ENCODE assay signal across 8 mouse cellular contexts in genomic region chr11:96943746-96944304, GRCm38 (mm10). TPM values are rescaled to one million over a fixed set of nuclear protein-coding genes. Genes with fewer than 3 reads are reported as not detected.
DNase-seq lines count a peak whose midpoint lies in the region; ATAC-seq and TF ChIP-seq lines count a peak whose summit lies in the region.

Pnpo (minus strand) TSS chr11:96943986.

- WGBS in forebrain, embryonic 15.5 days = under 1% methylated on average over 29 of the region's 29 CpGs
- whole genome bisulfite sequencing in lung, adult 2 months = 1% methylated on average over 29 of the region's 29 CpGs

- peak within 1 kb of the TSS; percentile 60 for H3K9ac ChIP-seq in forebrain, embryonic 15.5 days (replicated peaks)

- no peaks in the 10 kb centered on the region for H3K27me3 ChIP-seq in forebrain, embryonic 15.5 days

- H3K9me3 ChIP-seq in forebrain, embryonic 15.5 days = no peaks in the 10 kb centered on the region

- peak within 1 kb of the TSS; percentile 92 for H3K4me2 ChIP-seq in forebrain, embryonic 15.5 days (replicated peaks)

- no peak for TF ChIP-seq CTCF in lung, adult 2 months (IDR thresholded peaks at IDR 0.05; ENCODE audit: insufficient read depth, low read length)

- H3K4me1 ChIP-seq in forebrain, embryonic 15.5 days = peaks cover 18% of the 10 kb centered on the region
- peaks cover 6% of the 10 kb centered on the region for H3K4me1 ChIP-seq in lung, adult 2 months (ENCODE audit: control insufficient read depth, insufficient read depth, low read length)

- H3K36me3 ChIP-seq in forebrain, embryonic 15.5 days = no peaks in the 10 kb centered on the region

- intact Hi-C loops in heart, postnatal 25 days (cut with DNase I) = no loop called here

- peak; percentile 98 for DNase-seq in ES-CJ7 (ENCODE audit: low read depth, low spot score)
- DNase-seq in cerebellum, adult 11-12 months = peak; percentile 95
- DNase-seq in heart, postnatal 25 days (ENCODE audit: low spot score) = peak; percentile 89
- DNase-seq in layer of hippocampus, adult 18-20 months (ENCODE audit: low spot score in 2 of 2) = peak; percentile 93 to 95
- DNase-seq in lung, adult 2 months = peak; percentile 89
- peak; percentile 89 to 92 for DNase-seq in thymus, adult 18-20 months

- ATAC-seq in forebrain, embryonic 15.5 days (replicated peaks) = peak; percentile 98
- ATAC-seq in neutrophil, adult 5-6 weeks (ENCODE audit: extremely low read depth, insufficient number of reproducible peaks, low FRiP score, poor library complexity, severe bottlenecking) = peak; percentile 94

- H3K4me3 ChIP-seq in forebrain, embryonic 15.5 days = peak within 1 kb of the TSS; percentile 54
- H3K4me3 ChIP-seq in lung, adult 2 months (replicated peaks; ENCODE audit: extremely low read depth, low read depth, low read length) = peak within 1 kb of the TSS; percentile 82

- TF ChIP-seq POLR2A in lung, adult 2 months (IDR thresholded peaks at IDR 0.05; ENCODE audit: borderline replicate concordance, extremely low read depth, low read depth, low read length) = peak; percentile 32; the same call in 1 of the 2 replicates

- 0 out of 2 replicates have a peak within 1 kb of the TSS, but pooled peaks have one; percentile 17 for H3K27ac ChIP-seq in forebrain, embryonic 15.5 days (replicated peaks)

RNA-seq across cellular contexts. Expression of gene Pnpo, which starts in this region (rescaled TPM):
- 20.7 and 21.5 TPM in 2 replicates for polyA plus RNA-seq in forebrain, embryonic 15.5 days (2015; fragmentation: Nextera tagmentation; extraction: Ambion mirVana)
- 10 to 100 TPM; 11.3 to 12.9 TPM for total RNA-seq in heart, postnatal 25 days (2021)
- 10 to 100 TPM; 34.2 to 35.0 TPM for total RNA-seq in layer of hippocampus, adult 18-20 months (2021)
- 20.7 and 24.0 TPM in 2 replicates for polyA plus RNA-seq in lung, adult 2 months (2012; rRNA removed)
- 15.6 and 17.3 TPM in 2 replicates for total RNA-seq in neutrophil, adult 5-6 weeks (2017)

Comparison
In these comparisons a context has a peak if more than half of its experiments do, and no peak if none do; other contexts are left out.
1. Peak in every context shown above with its lines: DNase-seq, ATAC-seq, H3K4me3 ChIP-seq and H3K27ac ChIP-seq.